Mouse (Mus musculus) c-Kit-positive CD71-negative TER-119-negative erythroid progenitor cells, embryonic 14.5 days (primary cell): ENCODE results near the gene Kcnh4.
A peak's percentile ranks its signal among the peaks of the same experiment; 100 is the strongest.

Experiments used
- DNase-seq: peaks from one replicate; pipeline ENCODE4 v3.0.0-alpha.2; 2013; ENCODE audit warnings: low read depth

Gene Kcnh4

GRCm38 (mm10) chr11:100762831-100763230 lies 3.1 kb upstream of the Kcnh4 start, which contains the start of gene Hcrt:
Hcrt (minus strand) TSS chr11:100762931.
- DNase-seq: no peak

- DNase-seq: peak; percentile 67
Measured at GRCm38 (mm10) chr11:100761547-100762045, 1.9 kb upstream of the Kcnh4 start.

GRCm38 (mm10) chr11:100758707-100759610 lies 783 bp downstream of the Kcnh4 start:
- DNase-seq: no peak

GRCm38 (mm10) chr11:100757566-100757965 lies 2.2 kb downstream of the Kcnh4 start:
- DNase-seq: no peak

- no peak for DNase-seq
Measured at GRCm38 (mm10) chr11:100756476-100756875, 3.3 kb downstream of the Kcnh4 start.

GRCm38 (mm10) chr11:100754693-100755057 lies 5.1 kb downstream of the Kcnh4 start:
- no peak for DNase-seq

- no peak for DNase-seq
Measured at GRCm38 (mm10) chr11:100754021-100754692, 5.6 kb downstream of the Kcnh4 start.

- DNase-seq: no peak
Measured at GRCm38 (mm10) chr11:100752294-100752693, 7.4 kb downstream of the Kcnh4 start.

GRCm38 (mm10) chr11:100750127-100750526 lies 9.6 kb downstream of the Kcnh4 start:
- no peak for DNase-seq

- DNase-seq: no peak
Measured at GRCm38 (mm10) chr11:100749469-100749868, 10.3 kb downstream of the Kcnh4 start.

- DNase-seq: no peak
Measured at GRCm38 (mm10) chr11:100748620-100749019, 11.1 kb downstream of the Kcnh4 start.

- no peak for DNase-seq
Measured at GRCm38 (mm10) chr11:100747114-100747513, 12.6 kb downstream of the Kcnh4 start.

- no peak for DNase-seq
Measured at GRCm38 (mm10) chr11:100746546-100746945, 13.2 kb downstream of the Kcnh4 start.

- no peak for DNase-seq
Measured at GRCm38 (mm10) chr11:100745085-100745484, 14.7 kb downstream of the Kcnh4 start.

GRCm38 (mm10) chr11:100741348-100741747 lies 18.4 kb downstream of the Kcnh4 start:
- no peak for DNase-seq

GRCm38 (mm10) chr11:100738749-100739148 lies 21.0 kb downstream of the Kcnh4 start:
- no peak for DNase-seq

- peak; percentile 99 for DNase-seq
Measured at GRCm38 (mm10) chr11:100738066-100738604, 21.6 kb downstream of the Kcnh4 start, which contains the start of gene Rab5c. Rab5c (minus strand) TSS chr11:100738215.

- DNase-seq: no peak
Measured at GRCm38 (mm10) chr11:100737105-100737733, 22.5 kb downstream of the Kcnh4 start.

GRCm38 (mm10) chr11:100736746-100737080 lies 23.0 kb downstream of the Kcnh4 start:
- DNase-seq: no peak

- DNase-seq: no peak
Measured at GRCm38 (mm10) chr11:100735954-100736745, 23.6 kb downstream of the Kcnh4 start.

- DNase-seq: no peak
Measured at GRCm38 (mm10) chr11:100735134-100735865, 24.4 kb downstream of the Kcnh4 start.
